Mouse (Mus musculus) frontal cortex, adult (tissue): ENCODE measurements at regions not wholly inside any gene's neighbourhood (a gene's known extent, or its start where the extent isn't known, plus 50 kb on each side); places are given as distances from the start of the nearest gene placed in this dataset.
A peak's percentile ranks its signal among the peaks of the same experiment; 100 is the strongest.

Experiments
- ATAC-seq: cut with Nextera tagmentation; 2 replicates; pipeline ENCODE4 v1.9.2; 2017; ENCODE audit warnings: mild to moderate bottlenecking, moderate library complexity, mixed read lengths; ENCODE audit not compliant: low TSS enrichment

DNA sequence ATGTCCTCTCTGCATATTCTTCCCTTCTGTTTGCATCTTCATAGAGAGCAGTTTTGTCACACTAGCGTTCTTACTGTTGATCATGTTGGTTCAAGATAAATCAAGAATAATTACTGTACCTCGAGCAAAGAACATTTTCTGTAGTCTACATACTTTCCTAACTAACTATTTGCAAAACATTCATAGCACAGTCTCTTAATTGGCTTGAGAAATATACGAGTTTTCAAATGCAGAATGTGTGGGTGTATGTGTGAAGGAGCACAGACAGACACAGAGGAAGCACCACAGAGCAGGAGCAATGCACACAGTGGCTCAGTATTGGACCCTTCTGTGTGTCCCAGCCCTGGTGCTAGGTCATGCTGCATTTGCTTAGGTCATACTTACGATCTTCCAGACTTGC is 322.7 kb upstream of the 4931417E11Rik start:
- ATAC-seq, result peak; percentile 97

DNA sequence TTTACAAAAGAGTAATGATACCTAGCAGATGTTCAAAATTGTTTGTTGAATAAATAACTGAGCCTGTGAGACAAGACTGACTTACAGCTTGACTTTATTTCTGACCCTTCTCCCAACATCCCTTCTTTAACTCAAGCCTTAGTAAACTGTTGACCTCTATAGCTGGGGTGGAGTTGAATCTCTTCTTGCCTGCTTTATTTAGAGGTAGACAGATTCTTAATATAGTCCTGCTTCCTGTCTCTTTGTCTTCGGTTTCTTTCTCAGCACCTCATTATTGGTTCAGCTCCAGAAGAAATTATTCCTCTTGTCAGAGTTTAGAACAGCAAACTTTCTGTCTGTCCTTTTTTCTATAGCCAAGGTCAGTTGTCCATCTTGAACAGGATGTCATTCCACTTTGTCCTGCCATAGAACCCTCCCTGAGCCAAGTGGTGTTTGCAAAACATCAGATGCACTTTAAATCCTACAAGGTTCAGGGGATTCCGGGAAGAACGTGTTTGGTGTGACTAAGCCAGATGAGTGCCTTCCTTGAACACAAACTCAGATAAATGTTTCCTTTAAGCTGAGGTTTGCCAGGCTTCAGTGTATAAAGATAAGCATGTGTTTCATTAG is 286.8 kb upstream of the 4931417E11Rik start:
- ATAC-seq, result no peak
